Mouse (Mus musculus) layer of hippocampus, postnatal 25 days (tissue): ENCODE data around the gene L2hgdh. TPM values are rescaled to one million over a fixed set of nuclear protein-coding genes. Genes with fewer than 3 reads are reported as not detected.
A peak's percentile ranks its signal among the peaks of the same experiment; 100 is the strongest.
"Not testable (repeated sequence)": the region's sequence is repeated elsewhere in the genome, so short reads cannot be mapped to it uniquely, and the experiment has no call there.

Experiments
- DNase-seq, 2 experiments: peaks; one replicate each; pipeline ENCODE4 v3.0.0; 2022; ENCODE audit warnings: mixed read lengths in 2 of 2, low spot score in 1 of 2; ENCODE audit errors: extremely low spot score in 1 of 2
- microRNA-seq, 2 experiments: library from miRNA; unstranded; fragments of <30 nt; microRNA quantifications; one replicate each; pipeline ENCODE4 v1.2.0; 2021
- total RNA-seq, 2 experiments: library from RNA; stranded (reverse); gene quantifications; 2 replicates each; pipeline ENCODE4 v1.2.3; 2021

L2hgdh gene
- total RNA-seq, 2 experiments from 2014 or later, result 14.3 to 15.8 TPM

DNA sequence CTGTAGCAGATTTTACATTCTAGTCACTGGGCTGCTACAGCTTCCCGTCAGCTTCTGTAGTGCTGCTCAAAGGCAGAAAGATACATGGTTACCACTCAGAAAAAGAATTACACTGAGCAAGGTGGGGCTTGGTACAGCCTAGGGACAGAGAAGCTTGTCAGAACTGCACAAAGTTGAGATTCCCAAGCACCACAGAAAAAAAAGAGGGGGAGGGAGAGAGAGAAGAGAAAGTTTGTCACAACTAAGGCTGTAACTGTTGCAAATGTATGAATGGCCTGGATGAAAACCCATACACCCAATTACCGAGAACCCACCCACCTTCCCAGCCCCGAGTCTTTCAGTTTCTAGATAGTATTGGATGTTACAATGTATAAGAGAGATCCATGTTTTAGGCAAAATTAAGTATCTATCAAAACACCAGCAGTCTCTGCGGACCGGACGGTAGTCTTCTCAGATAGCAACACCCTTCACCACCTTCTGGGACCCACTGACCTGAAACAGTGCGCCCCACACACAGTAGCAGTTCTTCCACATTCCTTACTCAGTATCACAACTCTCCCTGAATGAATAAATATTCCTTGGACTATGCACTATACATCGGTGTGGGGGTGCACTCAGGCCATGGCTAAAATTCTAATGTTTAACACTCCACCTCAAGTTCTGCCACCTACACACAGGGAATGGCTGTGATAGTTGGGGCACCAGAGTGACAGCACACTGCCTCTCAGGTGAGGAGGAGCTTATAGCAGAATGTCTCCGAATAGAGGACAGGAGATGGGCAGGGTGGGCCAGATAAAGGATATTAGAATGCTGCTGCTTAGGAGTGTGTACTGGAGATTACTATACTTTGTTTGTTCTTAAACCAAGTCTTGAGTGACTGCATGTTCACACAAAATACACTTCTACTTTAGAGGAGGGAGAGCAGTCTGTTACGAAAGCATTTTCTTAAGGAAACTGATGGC is 49.8 kb downstream of the L2hgdh start:
- no peak for DNase-seq

DNA sequence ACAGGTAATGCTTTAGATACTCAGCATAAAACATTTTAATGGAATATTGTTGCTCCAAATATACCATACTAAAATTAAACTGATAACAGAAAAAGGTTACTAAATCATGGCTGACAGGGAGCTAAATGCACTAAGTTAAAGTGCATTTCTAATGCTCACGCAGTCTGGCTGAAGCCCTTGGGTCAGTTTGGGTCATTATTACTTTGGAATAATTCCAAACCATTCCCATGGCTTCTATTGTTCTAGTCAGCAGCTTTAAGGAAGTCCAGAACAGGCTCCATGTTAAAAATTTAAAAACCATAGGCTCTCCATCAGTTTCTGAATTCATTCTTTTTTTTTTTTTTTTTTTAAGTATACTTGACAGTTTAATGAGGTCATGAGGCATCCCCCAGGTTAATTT is 50.5 kb downstream of the L2hgdh start:
- DNase-seq, result no peak

DNA sequence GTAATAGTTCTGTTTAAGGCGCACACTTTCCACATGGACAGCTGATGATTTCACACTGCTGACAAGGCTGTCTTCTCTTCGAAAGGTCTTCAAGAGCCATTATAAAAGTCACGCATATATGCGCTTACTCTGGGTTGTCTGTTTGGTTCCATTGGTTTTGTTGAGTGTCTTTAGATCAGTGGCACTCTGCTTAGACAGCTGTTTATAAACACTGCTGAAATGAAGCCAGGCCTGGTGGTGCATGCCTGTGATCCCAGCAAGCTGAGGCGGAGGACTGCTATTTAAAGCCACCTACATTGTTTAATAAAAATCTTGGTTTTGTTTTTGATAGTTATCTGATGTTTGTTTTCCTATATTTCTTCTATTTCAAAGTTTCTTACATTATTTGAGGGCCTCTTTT is 58.0 kb downstream of the L2hgdh start:
- DNase-seq, result no peak

DNA sequence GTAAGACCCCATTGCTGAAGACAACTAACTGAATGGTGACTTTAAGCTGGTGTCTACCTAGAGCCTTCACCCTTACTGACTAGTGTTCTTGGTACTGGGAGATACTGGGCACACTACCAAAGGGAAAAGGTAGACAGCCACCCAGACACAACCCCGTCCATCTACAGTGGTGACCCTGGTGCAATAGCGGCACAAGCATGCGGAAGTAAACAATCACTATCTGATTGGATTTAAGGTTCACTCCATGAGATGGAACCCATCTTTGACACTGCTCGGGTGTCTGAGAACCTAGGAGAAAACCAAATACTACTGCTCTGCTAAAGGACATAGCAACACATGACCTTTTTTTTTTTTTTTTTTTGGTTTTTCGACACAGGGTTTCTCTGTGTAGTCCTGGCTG is 63.0 kb downstream of the L2hgdh start:
- DNase-seq, result no peak

DNA sequence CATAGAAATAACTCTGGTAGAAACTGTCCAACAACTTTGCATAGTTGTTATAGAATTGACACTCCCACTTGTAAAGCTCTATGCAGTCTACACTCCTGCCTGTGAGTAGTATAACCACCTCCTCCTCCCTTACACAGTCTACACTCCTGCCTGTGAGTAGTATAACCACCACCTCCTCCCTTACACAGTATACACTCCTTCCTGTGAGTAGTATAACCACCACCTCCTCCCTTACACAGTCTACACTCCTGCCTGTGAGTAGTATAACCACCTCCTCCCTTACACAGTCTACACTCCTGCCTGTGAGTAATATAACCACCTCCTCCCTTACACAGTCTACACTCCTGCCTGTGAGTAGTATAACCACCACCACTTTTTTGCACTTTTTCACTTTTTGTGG is 70.7 kb downstream of the L2hgdh start:
- not testable (repeated sequence) for DNase-seq

DNA sequence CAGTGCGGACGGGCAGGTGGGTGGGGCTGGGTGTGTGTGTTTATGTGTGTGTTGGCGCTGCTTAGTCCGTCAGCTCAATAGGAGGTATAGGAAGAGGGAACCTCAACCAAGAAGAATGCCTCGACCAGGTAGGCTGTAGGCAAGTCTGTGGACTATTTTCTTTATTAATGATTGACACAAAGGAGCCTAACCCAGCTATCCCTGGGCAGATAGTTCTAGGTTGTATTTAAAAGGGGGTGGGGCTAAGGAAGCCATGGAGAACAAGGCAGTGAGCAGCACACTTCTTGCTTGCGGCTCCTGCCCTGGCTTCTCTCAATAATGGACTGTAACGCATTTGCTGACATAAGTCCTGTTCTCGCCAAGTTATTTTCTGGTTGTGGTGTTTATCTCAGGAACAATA is 75.2 kb downstream of the L2hgdh start:
- DNase-seq, result no peak

DNA sequence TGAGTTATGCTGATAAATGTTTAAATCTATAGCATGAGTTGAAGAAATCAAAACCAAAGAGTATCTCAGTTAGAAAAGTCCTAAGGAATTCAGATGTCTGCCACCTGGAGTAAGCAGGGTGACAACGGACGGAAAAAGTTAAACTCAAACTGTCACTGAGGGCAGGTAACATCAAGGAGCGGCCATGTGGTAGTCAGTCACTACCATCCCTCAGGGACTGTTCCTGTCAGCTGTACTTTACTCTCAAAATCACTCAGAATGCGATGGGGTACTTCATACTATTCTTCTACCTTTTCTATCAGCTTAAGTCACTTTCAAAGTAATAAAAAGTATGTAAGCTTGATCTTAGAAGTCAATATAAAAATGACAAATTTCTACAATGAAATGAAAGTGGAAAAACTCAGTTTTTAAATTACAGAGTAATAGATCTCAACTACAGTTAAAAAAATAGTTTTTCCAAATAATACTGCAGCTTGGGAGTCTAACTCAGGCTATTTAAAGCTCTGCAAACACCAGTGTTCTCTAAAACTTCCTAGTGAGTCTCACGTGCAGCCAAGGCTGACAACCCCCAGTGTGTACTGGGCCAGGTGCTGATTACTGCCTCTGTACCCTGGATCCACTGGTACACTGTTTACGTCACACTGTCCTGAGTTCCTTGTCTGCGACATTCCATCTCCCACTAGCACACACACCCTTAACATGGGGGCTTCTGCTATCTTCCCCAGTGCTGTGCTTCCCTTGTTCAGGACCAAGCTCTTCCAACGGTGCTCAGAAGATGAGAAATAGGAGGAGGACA is 78.7 kb downstream of the L2hgdh start:
- DNase-seq, result no peak

DNA sequence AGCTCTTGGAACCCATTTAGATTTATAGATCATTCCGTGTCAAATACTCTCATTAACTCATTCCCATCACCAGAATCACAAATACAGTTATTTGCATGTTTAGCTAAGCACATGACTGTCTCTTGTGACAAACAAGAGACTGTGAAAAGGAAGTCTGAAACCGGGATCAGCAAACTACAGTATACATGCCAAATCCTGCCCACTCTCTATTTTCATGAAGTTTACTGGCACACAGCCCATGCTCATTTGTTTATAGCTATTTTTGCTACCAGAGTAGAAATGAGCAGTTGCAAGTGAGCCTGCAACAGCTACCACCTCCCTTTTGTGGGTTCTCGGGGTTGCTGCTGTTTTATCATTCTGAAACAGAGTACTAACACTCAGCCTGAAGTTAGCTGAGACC is 79.8 kb downstream of the L2hgdh start:
- peak in 1 of 2 experiments; percentile 45 for DNase-seq

DNA sequence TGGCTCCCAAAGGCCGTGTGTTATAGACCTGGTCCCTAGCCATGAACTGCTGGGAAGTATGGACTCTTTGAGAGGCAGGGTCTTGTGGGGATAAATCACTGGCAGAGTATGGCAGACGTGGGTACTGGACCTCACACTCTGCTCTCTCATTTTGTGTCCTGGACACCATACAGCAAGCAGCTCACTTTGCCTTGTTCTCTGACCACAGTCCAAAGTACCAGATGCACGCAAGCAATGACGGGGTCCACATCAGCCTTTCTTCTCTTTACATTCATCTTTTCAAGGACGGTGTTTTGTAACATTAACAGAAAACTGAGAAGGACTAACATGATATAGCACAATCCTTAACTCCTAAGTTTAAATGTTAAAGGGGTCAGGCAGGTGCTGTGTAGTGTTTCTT is 81.8 kb downstream of the L2hgdh start:
- DNase-seq, result no peak

Small RNA genes lying within 50 kb of the gene (microRNA-seq; reads per million reads assigned to microRNA genes)
- 0 reads per million in 2 experiments for gene Mir681

Other genes with a start within 250 kb of the L2hgdh start
- 10 to 100 TPM; 19.9 to 21.2 TPM for gene Vcpkmt, start 141.8 kb downstream of the L2hgdh start, total RNA-seq
- gene Sos2, start 43.0 kb downstream of the L2hgdh start, total RNA-seq, result 10 to 100 TPM; 28.0 to 32.0 TPM
- 10 to 100 TPM; 31.9 to 34.7 TPM for gene Atp5s, start 77 bp upstream of the L2hgdh start, total RNA-seq
- gene Cdkl1, start 66.4 kb upstream of the L2hgdh start, total RNA-seq, result 10 to 100 TPM; 20.5 to 20.9 TPM
- 100 to 1,000 TPM; 201 to 202 TPM for gene Atl1, start 167.7 kb upstream of the L2hgdh start, total RNA-seq
- 10 to 100 TPM; 44.4 to 51.4 TPM for gene Map4k5, start 168.3 kb upstream of the L2hgdh start, total RNA-seq